Mouse (Mus musculus) regulatory T cell (primary cell): Measurements from ENCODE around the gene Wdfy3.

ENCODE experiments used
- in situ Hi-C: fragments of 300-600 bp; cut with MboI, MseI; formaldehyde crosslinking; loops from one replicate; pipeline ENCODE4 v1.15.1; 2025; ENCODE audit warnings: high pct_unique_total_duplicates

Gene Wdfy3

DNA sequence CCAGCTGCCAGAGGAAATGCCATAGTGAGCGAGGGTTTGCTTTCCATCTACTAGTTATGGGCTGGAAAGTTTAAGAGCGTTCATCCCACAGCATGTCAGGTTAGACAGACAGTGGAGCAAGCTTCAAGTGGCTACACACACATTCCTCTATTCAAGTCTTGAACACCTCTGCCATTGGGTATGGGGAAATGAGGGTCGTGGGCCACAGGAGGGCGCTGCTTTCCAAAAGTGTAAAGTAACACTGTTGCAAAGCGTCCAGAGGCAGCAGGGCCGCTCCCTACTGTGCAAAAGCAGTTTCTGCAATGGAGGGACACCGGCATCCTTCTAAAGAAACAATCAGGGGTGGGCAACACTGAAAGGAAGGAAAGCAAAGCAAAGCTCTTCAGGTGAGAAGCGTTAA, 235.8 kb downstream of the Wdfy3 start:
- in situ Hi-C loops, result no loop called here

DNA sequence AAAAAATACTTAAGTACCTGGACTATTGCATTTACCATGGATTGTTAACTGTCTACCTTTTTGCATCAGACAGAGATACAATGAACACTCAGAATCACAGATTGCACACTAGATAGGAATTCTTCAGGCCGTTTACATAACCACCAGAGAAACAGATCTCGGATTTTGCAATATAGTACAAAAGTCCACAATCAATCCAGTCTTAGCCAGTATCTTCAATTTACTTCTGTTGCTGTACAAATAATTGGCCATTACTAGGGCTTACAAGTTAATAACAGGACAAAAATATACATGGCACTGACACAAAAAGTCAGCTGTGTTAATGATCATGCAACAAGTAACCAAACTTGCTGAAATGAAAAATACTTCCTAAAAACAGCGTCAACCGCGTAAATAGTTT, 236.7 kb downstream of the Wdfy3 start:
- in situ Hi-C loops, result no loop called here

GRCm38 (mm10) chr5:101832042-101832441, 237.7 kb downstream of the Wdfy3 start:
- in situ Hi-C loops, result no loop called here

DNA sequence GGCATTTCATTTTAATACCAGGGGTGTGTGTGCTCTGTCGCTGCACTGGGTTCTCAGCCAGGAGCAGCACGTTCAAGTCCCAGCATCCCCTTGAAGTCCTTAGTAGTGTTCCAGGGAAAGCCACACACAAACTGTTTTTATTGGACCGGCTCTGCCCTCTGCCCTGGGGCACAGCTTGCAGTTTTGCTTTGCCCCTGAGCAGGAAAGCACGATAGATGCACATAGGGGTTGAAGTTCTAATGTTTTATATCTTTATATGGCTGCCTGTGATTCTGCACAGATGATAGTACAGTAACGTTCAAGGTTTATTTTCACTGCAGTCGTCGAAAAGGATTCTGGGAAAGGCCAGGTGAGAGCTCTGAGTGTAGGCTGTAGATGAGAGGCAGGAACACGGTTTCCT, 239.5 kb downstream of the Wdfy3 start:
- in situ Hi-C loops, result no loop called here

GRCm38 (mm10) chr5:101828932-101829331, 240.8 kb downstream of the Wdfy3 start:
- in situ Hi-C loops, result no loop called here

DNA sequence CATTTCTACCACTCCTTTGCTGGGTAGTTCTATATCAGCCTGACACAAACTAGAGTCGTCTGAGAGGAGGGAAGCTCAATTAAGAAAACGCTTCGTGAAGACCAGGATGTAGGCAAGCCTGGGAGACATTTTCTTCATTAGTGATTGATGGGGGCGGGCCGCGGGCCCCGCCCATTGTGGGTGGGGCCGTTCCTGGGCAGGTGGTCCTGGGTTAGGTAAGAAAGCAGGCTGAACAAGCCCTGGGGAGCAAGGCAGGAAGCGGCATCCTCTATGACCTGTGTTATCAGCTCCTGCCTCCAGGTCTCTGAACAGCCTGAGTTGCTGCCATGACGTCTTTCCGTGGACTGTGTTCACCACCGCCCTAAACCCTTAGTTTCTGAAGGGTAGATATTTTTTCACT, 242.2 kb downstream of the Wdfy3 start:
- in situ Hi-C loops, result no loop called here

DNA sequence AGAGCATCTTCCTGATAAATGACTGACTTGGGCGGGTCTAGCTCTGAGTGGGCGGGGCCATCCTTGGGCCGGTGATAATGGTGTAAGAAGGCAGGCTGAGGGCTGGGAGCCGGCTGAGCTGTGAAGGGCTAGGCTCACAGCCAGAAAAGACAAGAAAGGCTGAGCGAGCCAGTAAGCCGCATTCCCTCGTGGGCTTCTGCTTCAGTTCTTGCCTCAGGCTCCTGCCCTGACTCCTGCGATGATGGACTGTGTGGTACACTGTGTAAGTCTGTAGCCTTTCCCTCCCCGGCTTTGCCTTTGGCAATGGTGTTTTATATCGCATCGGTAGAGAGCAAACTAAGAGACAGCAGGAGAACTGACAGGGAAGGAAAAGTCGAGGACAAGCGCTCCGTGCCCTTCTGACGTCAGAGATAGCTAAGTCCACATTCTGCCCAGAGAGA, 243.2 kb downstream of the Wdfy3 start:
- in situ Hi-C loops, result no loop called here

DNA sequence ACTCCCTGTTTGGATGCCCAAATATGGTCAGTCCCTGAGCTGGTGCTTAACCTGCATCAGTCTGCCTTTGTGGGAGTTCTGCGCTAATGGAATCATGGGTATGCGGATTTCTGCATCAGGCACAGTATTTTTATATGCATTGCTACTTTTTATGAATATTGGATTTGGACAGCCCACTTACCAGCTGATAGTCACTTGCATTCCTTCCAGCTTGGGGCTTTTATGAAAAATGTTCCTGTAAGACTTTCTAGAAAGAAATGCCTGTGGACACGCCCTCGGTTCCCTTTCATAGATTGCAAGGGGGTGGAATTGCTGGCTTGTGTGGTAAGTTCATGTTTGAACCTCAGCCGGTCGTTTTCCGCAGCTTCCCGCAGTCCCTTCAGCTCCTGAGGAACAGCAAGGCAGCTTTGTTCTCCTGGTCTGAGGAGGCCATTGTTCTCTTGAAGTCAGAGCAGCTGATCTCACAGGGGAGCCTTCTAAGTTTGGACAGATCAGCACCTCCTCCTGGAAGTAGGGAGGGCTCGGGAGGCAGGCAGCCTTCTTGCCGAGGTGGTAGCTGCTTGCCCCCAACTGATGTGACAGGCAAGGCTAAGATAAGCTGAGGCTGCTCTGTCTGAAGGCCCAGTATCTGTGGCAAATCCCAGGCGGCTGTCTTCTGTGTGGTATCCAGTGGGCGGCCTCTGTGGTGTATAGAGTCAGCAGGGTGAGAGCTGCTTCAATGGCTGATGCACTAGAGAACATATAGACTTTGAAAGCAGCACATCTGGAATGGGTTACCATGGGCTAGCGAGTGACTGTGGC, 244.4 kb downstream of the Wdfy3 start:
- in situ Hi-C loops, result no loop called here

GRCm38 (mm10) chr5:101822311-101822670, 247.4 kb downstream of the Wdfy3 start:
- in situ Hi-C loops, result no loop called here

DNA sequence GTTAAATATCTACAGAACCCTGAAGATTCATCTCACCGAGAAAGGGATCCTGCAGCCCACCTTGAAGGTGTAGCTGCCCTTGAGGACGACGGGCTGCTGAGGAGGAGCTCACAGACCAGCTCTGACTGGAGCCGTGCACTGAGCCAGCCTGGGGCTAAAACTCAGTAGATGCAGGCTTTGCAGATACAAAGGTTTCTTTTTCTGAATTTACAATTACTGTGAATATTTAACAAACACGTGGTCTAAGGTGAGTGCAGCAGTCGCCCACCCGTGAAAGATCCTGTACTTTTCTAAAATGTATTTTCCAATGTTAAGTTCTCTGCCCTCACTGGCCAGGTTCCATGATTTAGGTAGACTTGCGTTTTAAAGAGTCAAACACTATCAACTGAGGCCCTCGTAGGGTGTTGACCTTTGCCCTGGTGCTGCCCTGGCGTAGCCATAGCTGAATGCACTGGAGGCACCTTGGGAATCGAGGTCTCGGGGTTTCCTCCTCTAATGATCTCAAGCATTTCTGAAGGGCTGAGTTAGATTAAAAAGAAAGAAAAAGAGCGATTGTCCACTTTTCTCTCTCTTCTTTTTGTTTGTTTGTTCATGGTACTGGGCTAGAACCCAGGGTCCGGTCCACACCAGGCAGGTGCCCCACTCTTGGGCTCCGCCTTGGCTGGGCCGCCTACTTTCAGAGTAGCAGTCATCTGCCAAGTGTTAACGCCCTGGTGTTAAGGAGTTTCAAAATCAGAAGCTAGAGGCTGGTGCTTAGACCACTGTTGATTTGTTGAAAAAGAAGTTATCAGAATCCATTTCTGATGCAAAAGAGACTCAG, 248.0 kb downstream of the Wdfy3 start:
- in situ Hi-C loops, result no loop called here

- in situ Hi-C loops, result no loop called here
Observed at GRCm38 (mm10) chr5:101821052-101821451, 248.7 kb downstream of the Wdfy3 start.

GRCm38 (mm10) chr5:101819844-101820243, 249.9 kb downstream of the Wdfy3 start:
- in situ Hi-C loops, result no loop called here

GRCm38 (mm10) chr5:101819216-101819615, 250.5 kb downstream of the Wdfy3 start:
- in situ Hi-C loops, result no loop called here

DNA sequence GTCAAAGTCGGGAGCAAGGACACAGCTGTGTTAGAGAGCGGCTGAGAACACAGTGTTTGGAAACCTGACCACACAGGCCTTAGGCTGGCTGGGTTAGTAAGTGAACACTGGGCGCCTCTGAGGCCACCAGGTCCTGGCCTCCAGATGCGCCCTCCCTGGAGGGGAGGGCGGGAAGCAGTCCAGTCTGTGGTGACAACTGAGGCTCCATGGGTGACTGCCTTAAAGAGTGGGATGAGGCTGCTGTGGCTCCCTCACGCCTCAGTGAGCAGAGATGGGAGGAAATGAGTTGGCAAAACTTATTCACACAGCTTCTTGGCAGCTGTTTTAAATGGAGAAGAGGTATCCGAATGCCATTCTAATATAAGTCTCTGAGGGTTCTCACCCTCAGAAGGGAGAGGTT, 252.9 kb downstream of the Wdfy3 start:
- in situ Hi-C loops, result no loop called here

DNA sequence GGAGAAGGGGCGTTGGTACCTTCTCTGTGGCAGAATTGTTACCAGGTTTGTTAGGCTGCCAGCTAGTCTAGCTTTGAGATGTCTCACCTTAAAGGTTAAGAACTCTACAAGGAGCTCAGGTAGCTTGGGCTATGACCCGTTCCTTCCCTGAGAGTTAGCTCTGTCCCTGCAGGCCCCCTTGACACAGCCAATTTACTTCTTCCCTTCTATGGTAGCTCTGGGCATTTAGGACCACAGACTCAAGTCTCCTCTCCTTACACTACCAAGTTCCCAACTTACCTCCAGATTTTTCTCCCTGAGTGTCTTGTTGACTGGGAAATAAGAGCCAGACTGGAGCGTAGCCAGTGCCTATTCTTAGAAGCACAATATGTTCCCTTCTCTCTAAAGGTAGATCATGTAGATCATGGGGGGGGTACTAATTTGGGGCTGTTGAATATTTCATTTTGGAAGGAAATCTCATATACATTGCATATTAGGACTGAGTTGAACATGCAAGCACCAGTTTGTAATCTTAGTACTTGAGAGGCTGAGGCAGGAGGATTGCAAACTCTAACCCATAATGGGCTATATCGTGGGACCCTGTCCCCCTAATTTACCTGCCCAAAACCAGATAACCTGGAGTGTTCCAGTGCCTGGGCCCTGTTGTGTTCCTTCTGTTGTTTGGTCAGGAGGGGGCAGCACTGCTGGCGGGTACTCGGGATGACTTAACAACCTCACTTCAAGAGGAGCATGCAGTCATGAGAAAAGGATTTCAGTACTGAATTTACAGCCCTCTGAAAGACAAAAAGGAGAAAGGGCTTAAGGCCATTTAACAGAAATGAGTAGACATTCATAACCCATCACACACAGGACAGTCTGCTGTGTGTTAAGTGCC, 258.2 kb downstream of the Wdfy3 start:
- in situ Hi-C loops, result no loop called here

DNA sequence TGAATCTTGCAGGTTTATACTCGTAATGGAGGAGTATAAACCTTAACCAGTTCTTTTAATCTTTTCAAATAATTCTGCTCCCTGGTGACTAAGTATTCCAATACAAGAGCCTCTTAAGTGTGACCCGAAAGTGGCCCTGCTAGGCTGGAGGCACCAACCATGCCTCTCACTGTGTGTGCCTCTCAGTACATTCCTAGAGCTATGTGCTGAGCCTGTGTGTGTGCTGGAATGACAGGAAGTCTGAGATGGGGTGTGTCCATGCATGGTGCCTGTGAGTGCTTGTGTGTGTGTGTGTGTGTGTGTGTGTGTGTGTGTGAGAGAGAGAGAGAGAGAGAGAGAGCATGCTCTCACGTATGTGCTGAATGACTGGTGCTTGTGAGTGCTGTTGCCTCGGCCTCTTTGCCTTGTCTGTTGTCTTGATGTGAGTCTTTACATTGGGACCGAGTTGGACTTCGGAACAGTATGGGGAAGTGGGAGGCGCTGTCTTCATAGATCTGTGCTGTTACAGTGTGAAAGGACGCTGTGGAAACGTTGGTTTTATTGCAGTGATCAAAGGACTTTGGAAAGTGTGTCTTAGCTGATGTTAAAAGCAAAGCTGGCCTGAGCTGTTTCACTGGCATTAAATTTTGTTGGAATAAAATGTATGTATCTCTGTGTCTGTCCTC, 267.2 kb downstream of the Wdfy3 start:
- in situ Hi-C loops, result no loop called here

GRCm38 (mm10) chr5:101801891-101802290, 267.8 kb downstream of the Wdfy3 start:
- in situ Hi-C loops, result no loop called here

DNA sequence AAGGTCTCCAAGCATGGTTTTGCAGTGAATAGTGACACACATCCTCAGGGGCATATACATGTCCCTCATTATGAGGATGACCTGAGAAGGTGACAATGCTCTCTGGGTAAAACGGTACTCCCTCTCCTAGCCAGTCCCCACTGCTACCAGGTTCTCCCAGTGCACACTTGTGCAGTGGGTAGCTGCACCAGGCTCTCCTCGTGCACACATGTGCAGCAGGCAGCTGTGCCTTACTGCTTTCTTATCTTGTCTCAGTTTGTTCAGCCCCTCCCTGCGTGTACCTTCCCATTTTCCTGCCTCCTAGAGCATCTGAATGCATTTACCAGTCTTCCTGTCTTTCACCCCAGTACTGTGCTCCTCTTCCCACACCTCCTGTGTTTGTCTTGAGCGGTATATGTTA, 277.1 kb downstream of the Wdfy3 start:
- in situ Hi-C loops, result no loop called here

GRCm38 (mm10) chr5:101790560-101790959, 279.2 kb downstream of the Wdfy3 start:
- in situ Hi-C loops, result no loop called here

DNA sequence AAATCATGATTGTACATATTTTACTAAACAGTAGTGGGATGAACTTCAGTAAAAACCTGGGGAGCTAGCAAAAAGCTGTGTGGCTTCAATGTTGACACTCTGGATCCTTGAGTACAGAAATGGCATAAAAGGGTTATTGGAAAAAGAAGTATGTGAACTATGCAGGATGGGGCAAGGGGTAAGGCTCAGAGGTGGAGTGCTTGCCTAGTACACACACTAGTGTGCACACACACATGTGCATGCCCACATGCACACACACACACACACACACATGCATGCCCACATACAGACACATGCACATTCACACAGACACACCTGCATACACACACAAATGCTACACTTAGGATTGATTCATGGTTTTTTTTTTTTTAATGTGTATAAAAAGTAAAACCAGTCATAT, 280.0 kb downstream of the Wdfy3 start:
- in situ Hi-C loops, result no loop called here

DNA sequence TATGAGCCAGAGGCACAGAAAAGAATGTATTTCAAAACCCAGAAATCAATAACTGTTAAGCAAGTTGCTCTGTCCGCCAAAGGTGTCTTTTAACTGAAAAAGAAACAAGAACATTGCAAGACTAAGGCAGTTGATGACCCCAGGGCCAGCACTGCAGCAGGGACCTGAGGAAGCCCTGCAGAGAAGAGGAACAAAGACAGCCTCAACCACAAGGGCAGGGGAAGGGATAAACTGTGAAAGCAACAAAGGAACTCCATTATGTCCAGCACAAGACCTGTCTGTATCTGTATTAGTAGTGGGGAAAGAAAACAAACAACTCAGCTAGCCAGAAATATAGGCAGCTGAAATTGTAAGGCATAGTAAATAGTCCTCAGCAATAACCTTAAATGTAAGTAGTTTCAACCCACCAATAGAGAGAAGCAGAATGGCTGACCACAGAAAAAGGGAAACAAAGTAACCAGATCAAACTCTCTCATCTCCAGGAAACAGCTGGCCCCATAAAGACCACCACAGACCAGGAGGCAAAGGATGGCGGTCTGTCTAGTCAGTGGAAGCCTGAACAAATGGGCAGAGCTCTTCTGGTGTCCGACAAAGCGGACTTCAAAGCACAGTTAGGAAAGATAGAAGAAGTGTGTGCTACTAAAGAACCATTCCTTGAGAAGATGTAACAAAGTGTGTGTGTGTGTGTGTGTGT, 283.7 kb downstream of the Wdfy3 start:
- in situ Hi-C loops, result no loop called here
